Mouse (Mus musculus): ENCODE results near the gene Tmem150a. TPM values are rescaled to one million over a fixed set of nuclear protein-coding genes. Genes with fewer than 3 reads are reported as not detected.
A peak's percentile ranks its signal among the peaks of the same experiment; 100 is the strongest.

Gene Tmem150a
- polyA plus RNA-seq, 1 experiment from 2014 or later: 92.3 TPM

- Histone ChIP-seq H3K27me3 (ENCODE audit: insufficient read depth, low read length) (no peaks in the 10 kb centered on the region), H3K4me3 (ENCODE audit: low read depth, low read length) (no peak overlapping the region), H3K4me2 (ENCODE audit: low read depth, low read length) (no peak overlapping the region), H3K4me1 (ENCODE audit: insufficient read depth) (peaks cover 36% of the 10 kb centered on the region), H3K27ac (ENCODE audit: low read depth) (no peak overlapping the region), H3K36me3 (replicated peaks; ENCODE audit: insufficient read depth, low read length) (peaks cover 11% of the 10 kb centered on the region), H3K9ac (replicated peaks) (no peak overlapping the region), H3K9me3 (ENCODE audit: low read length) (no peaks in the 10 kb centered on the region)
- DNase-seq: no peak
- no peak for ATAC-seq
- 78% methylated on average over 4 of the region's 4 CpGs for WGBS (ENCODE audit: insufficient replicate concordance)
- TF ChIP-seq CTCF (IDR thresholded peaks at IDR 0.05; ENCODE audit: low read depth) (no peak), EP300 (IDR thresholded peaks at IDR 0.05; ENCODE audit: low read depth) (no peak)
These were observed 17.9 kb downstream of the Tmem150a start for GRCm38 (mm10) chr6:72373184-72373583.

- DNase-seq: no peak
- no peak overlapping the region for H3K4me3 ChIP-seq (ENCODE audit: low read depth, low read length)
- no peak overlapping the region for H3K27ac ChIP-seq (ENCODE audit: low read depth)
- H3K4me1 ChIP-seq (ENCODE audit: insufficient read depth): peaks cover 37% of the 10 kb centered on the region
- no peak for TF ChIP-seq EP300 (IDR thresholded peaks at IDR 0.05; ENCODE audit: low read depth)
- TF ChIP-seq CTCF (IDR thresholded peaks at IDR 0.05; ENCODE audit: low read depth): no peak
- no peaks in the 10 kb centered on the region for H3K9me3 ChIP-seq (ENCODE audit: low read length)
- H3K27me3 ChIP-seq (ENCODE audit: insufficient read depth, low read length): no peaks in the 10 kb centered on the region
- no peak overlapping the region for H3K4me2 ChIP-seq (ENCODE audit: low read depth, low read length)
- no peak for ATAC-seq
- H3K36me3 ChIP-seq (replicated peaks; ENCODE audit: insufficient read depth, low read length): peaks cover 5% of the 10 kb centered on the region
- no peak overlapping the region for H3K9ac ChIP-seq (replicated peaks)
- 46% methylated on average over 7 of the region's 7 CpGs for WGBS (ENCODE audit: insufficient replicate concordance)
These were observed 19.0 kb downstream of the Tmem150a start for GRCm38 (mm10) chr6:72374206-72374605.

- WGBS (ENCODE audit: insufficient replicate concordance): 30% methylated on average over 15 of the region's 15 CpGs
- ATAC-seq (peak; percentile 26), DNase-seq (no peak)
- Histone ChIP-seq H3K9me3 (ENCODE audit: low read length) (no peaks in the 10 kb centered on the region), H3K4me3 (ENCODE audit: low read depth, low read length) (no peak overlapping the region; the same call in 1 of the 2 replicates), H3K9ac (replicated peaks) (no peak overlapping the region), H3K4me2 (ENCODE audit: low read depth, low read length) (peak overlapping the region; percentile 31), H3K27me3 (ENCODE audit: insufficient read depth, low read length) (no peaks in the 10 kb centered on the region), H3K4me1 (ENCODE audit: insufficient read depth) (peaks cover 44% of the 10 kb centered on the region), H3K27ac (ENCODE audit: low read depth) (no peak overlapping the region), H3K36me3 (replicated peaks; ENCODE audit: insufficient read depth, low read length) (no peaks in the 10 kb centered on the region; the same call in 1 of the 2 replicates)
- TF ChIP-seq EP300 (IDR thresholded peaks at IDR 0.05; ENCODE audit: low read depth): no peak
- no peak for TF ChIP-seq CTCF (IDR thresholded peaks at IDR 0.05; ENCODE audit: low read depth)
These were observed 19.7 kb downstream of the Tmem150a start for GRCm38 (mm10) chr6:72374820-72375563.

- no peak for ATAC-seq
- Histone ChIP-seq H3K27ac (ENCODE audit: low read depth) (no peak overlapping the region), H3K9ac (replicated peaks) (peak overlapping the region; percentile 79; the same call in 1 of the 2 replicates), H3K27me3 (ENCODE audit: insufficient read depth, low read length) (no peaks in the 10 kb centered on the region), H3K9me3 (ENCODE audit: low read length) (no peaks in the 10 kb centered on the region), H3K4me3 (ENCODE audit: low read depth, low read length) (peak overlapping the region; percentile 75), H3K4me2 (ENCODE audit: low read depth, low read length) (peak overlapping the region; percentile 70), H3K4me1 (ENCODE audit: insufficient read depth) (peaks cover 30% of the 10 kb centered on the region), H3K36me3 (replicated peaks; ENCODE audit: insufficient read depth, low read length) (no peaks in the 10 kb centered on the region)
- TF ChIP-seq EP300 (IDR thresholded peaks at IDR 0.05; ENCODE audit: low read depth) (no peak), CTCF (IDR thresholded peaks at IDR 0.05; ENCODE audit: low read depth) (peak; percentile 27; the same call in 1 of the 2 replicates)
- 57% methylated on average over 8 of the region's 8 CpGs for WGBS (ENCODE audit: insufficient replicate concordance)
- DNase-seq: no peak
These were observed 23.4 kb downstream of the Tmem150a start for GRCm38 (mm10) chr6:72378510-72379234.

GRCm38 (mm10) chr6:72379377-72380130 lies 24.3 kb downstream of the Tmem150a start:
- peak overlapping the region; percentile 70 for H3K4me2 ChIP-seq (ENCODE audit: low read depth, low read length)
- ATAC-seq: peak; percentile 20
- TF ChIP-seq EP300 (IDR thresholded peaks at IDR 0.05; ENCODE audit: low read depth) (no peak), CTCF (IDR thresholded peaks at IDR 0.05; ENCODE audit: low read depth) (no peak)

More at GRCm38 (mm10) chr6:72379377-72380130, 24.3 kb downstream of the Tmem150a start:
- DNase-seq: no peak
- Histone ChIP-seq H3K9ac (replicated peaks) (peak overlapping the region; percentile 79), H3K9me3 (ENCODE audit: low read length) (no peaks in the 10 kb centered on the region), H3K4me3 (ENCODE audit: low read depth, low read length) (peak overlapping the region; percentile 75), H3K27me3 (ENCODE audit: insufficient read depth, low read length) (no peaks in the 10 kb centered on the region), H3K27ac (ENCODE audit: low read depth) (peak overlapping the region; percentile 86), H3K4me1 (ENCODE audit: insufficient read depth) (peaks cover 31% of the 10 kb centered on the region), H3K36me3 (replicated peaks; ENCODE audit: insufficient read depth, low read length) (0 out of 2 replicates have a peak, but pooled peaks cover 6% of the 10 kb centered on the region)
- 17% methylated on average over 7 of the region's 7 CpGs for WGBS (ENCODE audit: insufficient replicate concordance)

All from liver, postnatal 0 days (tissue).